Mouse (Mus musculus): ENCODE results near the gene Cgn.
"Not testable (repeated sequence)": the region's sequence is repeated elsewhere in the genome, so short reads cannot be mapped to it uniquely, and the experiment has no call there.

The Cgn gene

DNA sequence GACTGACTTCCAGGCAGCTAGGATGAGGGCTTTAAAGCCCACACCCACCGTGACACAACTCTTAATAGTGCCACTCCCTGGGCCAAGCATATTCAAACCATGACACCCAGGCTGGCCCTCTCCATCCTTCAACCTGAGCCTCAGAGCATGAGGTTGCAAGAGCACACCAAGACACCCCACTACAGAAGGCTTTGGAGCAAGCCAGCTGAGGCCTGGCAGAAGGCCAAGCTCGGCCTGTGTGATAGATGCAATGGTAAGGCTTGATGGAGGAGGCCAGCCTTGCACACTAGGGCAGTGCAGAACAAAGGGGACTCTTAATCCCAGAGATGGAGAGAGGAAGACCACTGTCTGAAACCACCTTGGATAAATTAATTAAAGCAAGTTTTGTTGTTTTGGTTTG is 3.2 kb upstream of the Cgn start:
- DNase-seq (ENCODE audit: low spot score) = no peak

DNA sequence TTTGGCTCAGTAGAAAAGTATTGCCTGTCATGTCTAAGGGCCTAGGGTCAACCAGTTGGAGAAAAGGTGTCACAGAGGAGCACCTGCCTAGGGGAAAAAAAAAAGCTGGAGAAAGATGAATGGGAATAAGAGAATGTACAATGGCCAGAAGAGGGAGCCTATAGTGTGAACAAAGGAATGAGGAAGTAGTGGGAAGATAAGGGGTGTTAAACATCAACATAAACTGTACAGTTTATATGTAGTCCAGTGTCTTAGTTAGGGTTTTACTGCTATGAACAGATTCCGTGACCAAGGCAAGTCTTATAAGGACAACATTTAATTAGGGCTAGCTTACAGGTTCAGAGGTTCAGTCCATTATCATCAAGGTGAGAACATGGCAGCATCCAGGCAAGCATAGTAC is 2.8 kb upstream of the Cgn start:
- no peak for DNase-seq (ENCODE audit: low spot score)

DNA sequence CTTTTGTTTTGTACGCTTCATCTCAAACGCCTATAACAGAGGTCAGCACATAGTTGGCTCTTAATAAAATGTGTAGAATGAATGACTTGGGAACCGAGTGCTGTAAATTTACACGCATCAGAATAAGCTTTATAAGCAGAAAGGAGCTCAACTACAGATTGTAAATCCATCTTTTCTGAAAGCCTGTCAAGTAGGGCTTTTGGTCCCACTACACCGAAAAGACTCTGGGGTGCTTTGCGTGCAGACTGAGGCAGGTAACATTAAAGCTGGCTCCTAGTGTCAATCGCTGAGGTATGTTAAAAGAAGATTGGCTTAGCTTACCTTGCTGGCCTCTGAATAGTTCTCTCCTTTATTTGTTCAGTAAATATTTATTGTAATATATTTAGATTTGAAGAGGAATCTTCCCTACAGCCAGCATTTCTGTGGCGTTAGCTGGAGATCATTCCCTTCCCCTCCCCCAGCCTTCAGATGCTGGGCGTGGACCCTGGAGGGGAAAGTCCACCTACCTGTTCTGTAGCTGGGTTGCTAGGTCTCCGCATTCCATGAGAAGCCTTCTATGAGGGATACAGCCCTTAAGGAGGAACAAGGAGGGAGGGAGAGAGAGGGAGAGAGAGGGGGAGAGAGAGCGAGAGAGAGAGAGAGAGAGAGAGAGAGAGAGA is 959 bp upstream of the Cgn start:
- DNase-seq (ENCODE audit: low spot score) = no peak

DNA sequence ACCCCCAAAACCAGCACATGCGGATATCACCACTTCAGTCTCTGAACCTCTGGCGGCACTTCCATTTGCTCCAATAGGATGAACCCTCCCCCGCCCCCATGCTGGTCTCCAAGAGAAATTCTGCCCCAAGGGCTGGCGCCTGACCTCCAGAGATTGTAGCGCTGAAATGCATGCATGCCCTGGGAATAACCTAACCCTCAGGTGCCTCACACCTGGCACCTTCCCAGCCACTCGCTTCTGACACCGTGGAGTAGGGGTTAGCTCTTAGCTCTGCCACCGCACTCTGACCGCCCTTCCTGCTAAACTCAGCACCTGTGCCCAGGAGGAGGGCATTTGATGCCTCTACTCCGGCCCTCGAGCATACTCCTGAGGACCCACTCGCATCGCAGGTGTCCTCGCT is 334 bp downstream of the Cgn start:
- DNase-seq (ENCODE audit: low spot score) = no peak

GRCm38 (mm10) chr3:94784171-94784701 is 2.1 kb downstream of the Cgn start:
- DNase-seq (ENCODE audit: low spot score) = peak; percentile 34

- peak; percentile 44 for DNase-seq (ENCODE audit: low spot score)
These were observed 2.8 kb downstream of the Cgn start for GRCm38 (mm10) chr3:94783462-94783931.

DNA sequence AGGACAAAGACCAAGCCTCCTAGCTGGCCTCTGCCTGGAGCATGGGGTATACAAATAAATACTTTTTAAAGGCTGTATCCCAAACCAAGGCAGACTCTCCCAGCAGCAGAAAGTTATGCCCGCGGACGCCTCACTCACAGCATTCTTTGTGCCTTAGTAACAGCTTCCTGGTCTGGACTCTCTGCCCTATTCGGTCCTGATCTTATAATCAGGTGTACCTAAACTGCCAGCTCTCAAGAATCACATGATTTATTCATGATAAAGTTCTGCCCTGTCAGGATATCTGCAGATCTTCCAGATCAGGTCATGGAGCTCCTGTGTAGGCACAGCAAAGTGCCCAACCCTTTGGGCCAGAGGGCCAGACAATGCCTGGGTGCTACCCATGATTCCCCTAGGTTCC is 3.4 kb downstream of the Cgn start:
- no peak for DNase-seq (ENCODE audit: low spot score)

DNA sequence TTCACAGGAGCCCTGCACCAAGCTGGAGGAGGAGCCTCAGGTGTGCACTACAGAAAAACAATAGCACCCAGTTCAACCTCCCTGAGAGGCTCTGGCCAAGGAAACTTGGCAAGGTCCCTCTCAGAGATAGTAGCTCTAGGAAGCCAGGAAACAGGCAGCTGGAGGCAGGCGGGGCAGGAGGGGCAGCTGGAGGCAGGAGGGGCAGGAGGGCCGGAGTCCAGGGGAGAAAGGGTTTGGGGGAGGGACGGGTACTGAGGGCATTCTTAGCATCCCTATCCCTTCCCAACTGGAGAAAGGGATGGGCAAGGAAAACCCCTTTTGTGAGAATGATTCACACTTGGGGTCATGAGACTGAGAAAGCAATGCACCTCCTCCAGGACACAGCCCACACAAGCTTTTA is 4.9 kb downstream of the Cgn start:
- DNase-seq (ENCODE audit: low spot score) = no peak

DNA sequence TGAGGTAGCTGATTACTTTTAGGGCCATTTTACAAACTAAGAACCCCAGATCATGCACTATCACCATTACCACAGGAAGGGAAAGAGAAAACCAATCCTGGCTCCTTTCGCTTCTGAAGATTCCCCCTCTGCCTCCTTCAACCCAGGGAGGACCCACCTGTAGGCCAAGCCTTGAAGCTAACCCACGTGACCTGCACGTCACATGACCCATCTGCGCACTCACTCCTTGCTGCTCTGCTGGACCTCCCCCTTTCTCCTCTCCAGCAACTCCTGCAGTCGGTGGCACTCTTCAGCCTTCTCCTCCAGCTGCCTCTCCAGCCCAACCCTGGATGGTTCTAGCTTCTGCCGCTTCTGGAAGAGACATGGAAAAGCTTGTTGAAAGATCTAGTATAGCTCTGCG is 10.4 kb downstream of the Cgn start:
- DNase-seq (ENCODE audit: low spot score) = no peak

- no peak for DNase-seq (ENCODE audit: low spot score)
These were observed 12.3 kb downstream of the Cgn start for GRCm38 (mm10) chr3:94774039-94774438.

DNA sequence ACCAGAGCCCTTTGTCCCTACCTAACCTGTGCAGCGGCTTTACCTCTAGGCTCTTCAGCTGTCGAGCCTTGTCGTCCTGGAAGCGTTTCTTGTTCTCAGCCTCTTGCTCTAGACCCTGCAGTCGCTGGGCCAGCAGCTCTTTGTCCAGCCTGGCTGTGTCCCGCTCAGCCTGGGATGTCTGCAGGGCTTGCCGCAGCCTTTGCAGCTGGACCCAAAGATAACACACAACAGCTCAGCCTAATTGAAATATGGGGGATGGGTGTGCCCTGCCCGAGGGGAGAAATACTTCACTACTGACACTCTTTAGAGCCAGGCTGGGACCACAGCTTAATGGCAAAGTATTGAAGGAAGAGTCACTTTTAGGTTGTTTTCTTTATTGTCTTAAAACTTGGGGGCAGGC is 20.8 kb downstream of the Cgn start:
- not testable (repeated sequence) for DNase-seq (ENCODE audit: low spot score)

- not testable (repeated sequence) for DNase-seq (ENCODE audit: low spot score)
These were observed 21.6 kb downstream of the Cgn start for GRCm38 (mm10) chr3:94764545-94765292.

DNA sequence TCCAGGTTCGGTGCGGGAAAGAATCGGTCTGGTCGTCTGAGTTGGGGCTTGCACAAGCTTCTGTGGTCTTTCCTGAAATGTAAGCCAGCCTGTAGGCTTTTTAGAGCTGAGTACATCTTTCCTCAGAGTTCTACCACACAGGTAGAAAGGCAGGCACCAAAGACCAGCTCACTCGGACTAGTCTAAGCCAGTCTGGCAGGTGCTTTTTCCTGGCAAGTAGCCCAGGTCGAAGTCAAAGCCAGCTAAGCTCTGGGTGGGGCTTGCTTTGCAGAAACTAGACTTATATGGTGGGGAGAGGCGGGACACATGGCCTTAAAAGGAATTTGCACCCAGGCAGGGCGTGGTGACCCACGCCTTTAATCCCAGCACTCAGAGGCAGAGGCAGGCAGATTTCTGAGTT is 27.9 kb downstream of the Cgn start:
- DNase-seq (ENCODE audit: low spot score) = not testable (repeated sequence)

- DNase-seq (ENCODE audit: low spot score) = not testable (repeated sequence)
These were observed 28.3 kb downstream of the Cgn start for GRCm38 (mm10) chr3:94758056-94758409.

DNA sequence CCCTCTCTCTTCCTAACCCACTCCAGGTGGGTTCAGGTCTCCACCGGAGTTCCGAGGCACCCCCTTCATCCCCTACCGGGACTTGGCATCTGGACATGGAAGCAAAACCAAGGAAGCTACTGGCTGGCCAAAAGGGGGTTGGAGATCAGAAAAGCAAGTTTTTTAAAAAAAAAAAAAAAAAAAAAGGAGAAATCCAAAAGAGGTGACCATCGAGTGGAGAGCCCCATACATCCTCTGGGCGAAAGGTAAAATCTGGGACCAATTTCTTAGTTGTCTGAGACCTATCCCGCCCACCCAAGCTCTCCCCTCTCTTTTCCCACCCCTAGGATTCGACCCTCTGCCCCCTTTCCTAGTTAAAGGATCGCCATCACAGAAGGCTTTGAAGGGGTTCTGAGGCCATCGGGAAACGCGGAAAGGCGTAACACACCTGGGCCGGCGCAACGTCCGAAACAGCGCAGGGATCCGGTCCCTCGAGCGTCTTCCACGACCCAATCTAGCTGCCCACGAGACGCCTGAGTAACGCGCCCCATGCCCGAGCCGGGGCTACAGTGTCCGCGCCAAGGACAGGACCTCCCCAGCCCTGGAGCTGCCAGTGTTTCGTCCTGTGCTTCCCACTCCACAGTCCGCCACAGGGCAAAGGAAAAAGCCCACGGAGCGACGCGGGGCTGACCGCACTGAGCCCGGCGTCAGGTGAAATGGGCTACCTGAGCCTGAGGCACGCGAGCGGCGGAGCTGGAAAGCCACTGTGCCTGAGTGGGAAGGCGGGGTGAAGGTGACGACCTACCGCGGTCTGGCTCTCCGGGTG is 28.8 kb downstream of the Cgn start:
- DNase-seq (ENCODE audit: low spot score) = not testable (repeated sequence)

DNA sequence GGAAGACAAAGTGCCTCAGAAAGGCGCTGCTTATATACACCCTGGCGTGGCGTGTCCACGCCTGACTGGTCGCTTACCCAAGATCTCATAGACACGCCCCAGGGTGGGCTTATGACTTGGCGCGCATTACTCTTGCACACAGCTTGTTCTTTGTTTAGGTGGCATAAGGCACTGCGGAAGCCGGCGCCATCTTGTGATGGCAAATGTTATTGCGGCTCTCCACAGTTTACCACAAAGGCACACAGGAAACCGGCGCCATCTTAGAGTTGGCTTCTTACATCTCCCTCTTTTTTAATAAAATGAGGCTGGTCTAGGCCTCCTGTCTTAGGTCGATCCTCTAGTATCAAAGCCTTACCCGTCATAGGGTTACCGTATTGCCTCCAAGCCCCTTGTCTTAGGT is 40.6 kb downstream of the Cgn start:
- DNase-seq (ENCODE audit: low spot score) = no peak

GRCm38 (mm10) chr3:94723637-94724036 is 62.7 kb downstream of the Cgn start:
- not testable (repeated sequence) for DNase-seq (ENCODE audit: low spot score)

DNA sequence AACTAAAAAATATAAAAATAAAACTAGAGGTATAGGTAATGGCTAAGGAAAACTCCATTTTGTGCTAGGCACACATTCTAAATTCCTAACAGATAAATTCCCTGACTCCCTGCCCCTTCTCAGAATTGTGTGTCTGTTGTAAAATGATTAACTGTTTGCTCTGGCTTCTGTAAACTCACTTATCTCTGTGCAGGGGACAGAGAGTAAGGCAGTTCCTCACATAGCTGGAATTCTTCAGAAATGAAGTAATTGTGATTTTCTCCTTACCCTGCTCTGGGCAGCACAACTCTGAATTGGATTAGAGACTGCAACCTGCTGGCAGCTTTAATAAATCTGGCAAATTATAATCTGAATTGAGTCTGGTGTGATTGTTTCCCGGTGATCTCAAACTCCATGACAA is 68.0 kb downstream of the Cgn start:
- DNase-seq (ENCODE audit: low spot score) = not testable (repeated sequence)

DNA sequence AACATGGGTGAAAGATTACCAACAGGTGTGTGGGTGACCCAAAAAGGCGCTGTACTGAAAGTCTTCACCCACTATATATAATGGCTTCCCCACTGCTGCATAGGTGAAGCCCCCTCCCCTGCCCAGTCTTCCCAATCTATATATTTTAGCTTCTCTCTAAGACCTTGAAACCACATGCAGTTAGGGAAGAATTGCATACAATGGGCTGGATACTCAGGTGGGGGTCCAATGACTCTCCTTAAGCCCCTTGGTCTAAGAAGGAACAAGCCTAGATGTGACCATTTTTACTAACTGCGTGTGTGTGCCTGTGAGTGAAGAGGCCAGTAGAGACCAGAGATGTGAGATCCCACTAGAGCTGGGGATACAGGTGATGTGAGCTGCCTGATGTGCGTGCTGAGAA is 72.9 kb downstream of the Cgn start:
- not testable (repeated sequence) for DNase-seq (ENCODE audit: low spot score)

DNA sequence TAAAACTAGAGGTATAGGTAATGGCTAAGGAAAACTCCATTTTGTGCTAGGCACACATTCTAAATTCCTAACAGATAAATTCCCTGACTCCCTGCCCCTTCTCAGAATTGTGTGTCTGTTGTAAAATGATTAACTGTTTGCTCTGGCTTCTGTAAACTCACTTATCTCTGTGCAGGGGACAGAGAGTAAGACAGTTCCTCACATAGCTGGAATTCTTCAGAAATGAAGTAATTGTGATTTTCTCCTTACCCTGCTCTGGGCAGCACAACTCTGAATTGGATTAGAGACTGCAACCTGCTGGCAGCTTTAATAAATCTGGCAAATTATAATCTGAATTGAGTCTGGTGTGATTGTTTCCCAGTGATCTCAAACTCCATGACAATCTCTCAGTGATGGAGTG is 75.7 kb downstream of the Cgn start:
- not testable (repeated sequence) for DNase-seq (ENCODE audit: low spot score)
